Mouse (Mus musculus) thymus, postnatal 25 days (tissue): ENCODE measurements around the gene H2-M5.
"Not testable (repeated sequence)": the region's sequence is repeated elsewhere in the genome, so short reads cannot be mapped to it uniquely, and the experiment has no call there.

ENCODE experiments used
- DNase-seq: peaks from one replicate; pipeline ENCODE4 v3.0.0; 2022

H2-M5 gene

GRCm38 (mm10) chr17:36989437-36989836, at the start of gene H2-M5:
TSS of gene H2-M5 (minus strand) at chr17:36989537.
- no peak for DNase-seq

GRCm38 (mm10) chr17:37029162-37029561, 39.8 kb upstream of the H2-M5 start:
- DNase-seq, result no peak

GRCm38 (mm10) chr17:37028683-37029120, 39.4 kb upstream of the H2-M5 start:
- DNase-seq, result peak; percentile 78

GRCm38 (mm10) chr17:37028212-37028611, 38.9 kb upstream of the H2-M5 start:
- DNase-seq, result no peak

- no peak for DNase-seq
Measured at GRCm38 (mm10) chr17:37027486-37027885, 38.1 kb upstream of the H2-M5 start.

GRCm38 (mm10) chr17:37026425-37026824, 37.1 kb upstream of the H2-M5 start:
- no peak for DNase-seq

- DNase-seq, result no peak
Measured at GRCm38 (mm10) chr17:37022628-37023576, 33.6 kb upstream of the H2-M5 start, which contains the start of gene Mog. TSS of gene Mog (minus strand) at chr17:37023398.

- not testable (repeated sequence) for DNase-seq
Measured at GRCm38 (mm10) chr17:37019242-37019641, 29.9 kb upstream of the H2-M5 start.

- DNase-seq, result no peak
Measured at GRCm38 (mm10) chr17:37018328-37018727, 29.0 kb upstream of the H2-M5 start.

- DNase-seq, result no peak
Measured at GRCm38 (mm10) chr17:37016333-37016732, 27.0 kb upstream of the H2-M5 start.

GRCm38 (mm10) chr17:37012141-37012540, 22.8 kb upstream of the H2-M5 start:
- DNase-seq, result no peak

GRCm38 (mm10) chr17:37011719-37012118, 22.4 kb upstream of the H2-M5 start:
- DNase-seq, result no peak

GRCm38 (mm10) chr17:37009460-37010042, 20.2 kb upstream of the H2-M5 start:
- DNase-seq, result no peak

- no peak for DNase-seq
Measured at GRCm38 (mm10) chr17:37008161-37008560, 18.8 kb upstream of the H2-M5 start.

- DNase-seq, result no peak
Measured at GRCm38 (mm10) chr17:37003366-37003765, 14.0 kb upstream of the H2-M5 start.

- no peak for DNase-seq
Measured at GRCm38 (mm10) chr17:37002364-37003330, 13.3 kb upstream of the H2-M5 start.

GRCm38 (mm10) chr17:37000863-37001262, 11.5 kb upstream of the H2-M5 start, which contains the start of gene Zfp57:
TSS of gene Zfp57 (plus strand) at chr17:37001163.
- no peak for DNase-seq

GRCm38 (mm10) chr17:36998477-36998876, 9.1 kb upstream of the H2-M5 start:
- DNase-seq, result no peak

- peak; percentile 72 for DNase-seq
Measured at GRCm38 (mm10) chr17:36997033-36997735, 7.8 kb upstream of the H2-M5 start.

- DNase-seq, result no peak
Measured at GRCm38 (mm10) chr17:36995448-36995847, 6.1 kb upstream of the H2-M5 start.

- no peak for DNase-seq
Measured at GRCm38 (mm10) chr17:36994528-36994927, 5.2 kb upstream of the H2-M5 start.

- no peak for DNase-seq
Measured at GRCm38 (mm10) chr17:36993770-36994325, 4.5 kb upstream of the H2-M5 start.
